Mouse (Mus musculus): ENCODE results near the gene Rsf1. TPM values are rescaled to one million over a fixed set of nuclear protein-coding genes. Genes with fewer than 3 reads are reported as not detected.
A peak's percentile ranks its signal among the peaks of the same experiment; 100 is the strongest.

Rsf1 gene
- total RNA-seq, 2 experiments from 2014 or later, result 37.3 to 40.4 TPM

GRCm38 (mm10) chr7:97622676-97623075, 43.0 kb downstream of the Rsf1 start:
- intact Hi-C loops (cut with DNase I), result no loop called here
- DNase-seq (ENCODE audit: low spot score in 2 of 2), result no peak

- no peak for DNase-seq (ENCODE audit: low spot score in 2 of 2)
- intact Hi-C loops (cut with DNase I), result no loop called here
Measured at GRCm38 (mm10) chr7:97623402-97623801, 43.7 kb downstream of the Rsf1 start.

- intact Hi-C loops (cut with DNase I), result no loop called here
- no peak for DNase-seq (ENCODE audit: low spot score in 2 of 2)
Measured at GRCm38 (mm10) chr7:97629351-97629750, 49.7 kb downstream of the Rsf1 start.

GRCm38 (mm10) chr7:97631290-97631689, 51.6 kb downstream of the Rsf1 start:
- DNase-seq (ENCODE audit: low spot score in 2 of 2), result no peak
- intact Hi-C loops (cut with DNase I), result no loop called here

- no peak for DNase-seq (ENCODE audit: low spot score in 2 of 2)
- intact Hi-C loops (cut with DNase I), result no loop called here
Measured at GRCm38 (mm10) chr7:97632897-97633296, 53.2 kb downstream of the Rsf1 start.

GRCm38 (mm10) chr7:97645060-97645459, 65.4 kb downstream of the Rsf1 start:
- intact Hi-C loops (cut with DNase I), result loop anchor here (10.0 kb wide), 1 partner anchor 60 kb away; no protein-coding TSS in a partner anchor
- DNase-seq (ENCODE audit: low spot score in 2 of 2), result no peak

- intact Hi-C loops (cut with DNase I), result loop anchor here (10.0 kb wide), 1 partner anchor 63 kb away; no protein-coding TSS in a partner anchor
- DNase-seq (ENCODE audit: low spot score in 2 of 2), result no peak
Measured at GRCm38 (mm10) chr7:97647656-97648055, 68.0 kb downstream of the Rsf1 start.

GRCm38 (mm10) chr7:97650729-97651128, 71.0 kb downstream of the Rsf1 start:
- DNase-seq (ENCODE audit: low spot score in 2 of 2), result no peak
- intact Hi-C loops (cut with DNase I), result no loop called here

- no peak for DNase-seq (ENCODE audit: low spot score in 2 of 2)
- intact Hi-C loops (cut with DNase I), result no loop called here
Measured at GRCm38 (mm10) chr7:97656144-97656543, 76.5 kb downstream of the Rsf1 start.

GRCm38 (mm10) chr7:97661634-97662033, 81.9 kb downstream of the Rsf1 start:
- DNase-seq (ENCODE audit: low spot score in 2 of 2), result no peak
- intact Hi-C loops (cut with DNase I), result loop anchor here (10.0 kb wide), 1 partner anchor 177 kb away; the partner anchor contains the start of gene Ints4

- intact Hi-C loops (cut with DNase I), result no loop called here
- DNase-seq (ENCODE audit: low spot score in 2 of 2), result peak in 1 of 2 experiments; percentile 23
Measured at GRCm38 (mm10) chr7:97679239-97679638, 99.5 kb downstream of the Rsf1 start.

- intact Hi-C loops (cut with DNase I), result no loop called here
- no peak for DNase-seq (ENCODE audit: low spot score in 2 of 2)
Measured at GRCm38 (mm10) chr7:97687831-97688230, 108.1 kb downstream of the Rsf1 start.

- intact Hi-C loops (cut with DNase I), result no loop called here
- DNase-seq (ENCODE audit: low spot score in 2 of 2), result no peak
Measured at GRCm38 (mm10) chr7:97695441-97695840, 115.8 kb downstream of the Rsf1 start.

- no peak for DNase-seq (ENCODE audit: low spot score in 2 of 2)
- intact Hi-C loops (cut with DNase I), result no loop called here
Measured at GRCm38 (mm10) chr7:97696133-97696505, 116.4 kb downstream of the Rsf1 start.

- intact Hi-C loops (cut with DNase I), result no loop called here
- DNase-seq (ENCODE audit: low spot score in 2 of 2), result peak; percentile 94 to 96
Measured at GRCm38 (mm10) chr7:97696506-97697254, 117.0 kb downstream of the Rsf1 start, which contains the start of gene Clns1a. Clns1a (plus strand) TSS chr7:97696634.

- DNase-seq (ENCODE audit: low spot score in 2 of 2), result no peak
- intact Hi-C loops (cut with DNase I), result no loop called here
Measured at GRCm38 (mm10) chr7:97700173-97700572, 120.5 kb downstream of the Rsf1 start.

- no peak for DNase-seq (ENCODE audit: low spot score in 2 of 2)
- intact Hi-C loops (cut with DNase I), result no loop called here
Measured at GRCm38 (mm10) chr7:97701106-97701505, 121.4 kb downstream of the Rsf1 start.

- intact Hi-C loops (cut with DNase I), result no loop called here
- DNase-seq (ENCODE audit: low spot score in 2 of 2), result no peak
Measured at GRCm38 (mm10) chr7:97707123-97707522, 127.4 kb downstream of the Rsf1 start.

- intact Hi-C loops (cut with DNase I), result no loop called here
- DNase-seq (ENCODE audit: low spot score in 2 of 2), result no peak
Measured at GRCm38 (mm10) chr7:97707809-97708208, 128.1 kb downstream of the Rsf1 start.

GRCm38 (mm10) chr7:97709204-97709603, 129.5 kb downstream of the Rsf1 start:
- DNase-seq (ENCODE audit: low spot score in 2 of 2), result no peak
- intact Hi-C loops (cut with DNase I), result no loop called here

GRCm38 (mm10) chr7:97714651-97715050, 135.0 kb downstream of the Rsf1 start:
- intact Hi-C loops (cut with DNase I), result no loop called here

More at GRCm38 (mm10) chr7:97714651-97715050, 135.0 kb downstream of the Rsf1 start:
- no peak for DNase-seq (ENCODE audit: low spot score in 2 of 2)
